10 mouse cellular contexts compared by ENCODE assay signal in the genomic region with DNA sequence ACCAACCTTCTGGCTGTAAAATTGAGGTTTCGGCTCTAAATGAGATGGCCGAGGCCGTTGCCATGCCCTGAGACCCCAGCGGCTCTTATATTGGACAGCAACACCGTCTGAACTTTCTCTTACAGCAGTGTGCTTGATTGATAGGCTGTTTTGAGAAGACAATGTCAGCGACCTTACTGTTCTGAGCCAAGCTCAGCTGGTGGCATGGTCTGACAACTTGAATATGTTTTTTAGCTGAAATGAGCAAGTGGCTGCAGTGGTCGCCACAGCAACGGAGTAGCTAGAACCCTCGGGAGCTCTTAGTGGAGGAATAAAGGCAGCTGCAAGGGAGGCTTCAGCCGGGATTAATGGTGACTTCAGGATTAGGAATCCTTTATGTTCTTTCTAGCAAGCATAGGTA.
A peak's percentile ranks its signal among the peaks of the same experiment; 100 is the strongest.
DNase-seq lines count a peak whose midpoint lies in the region; ATAC-seq and TF ChIP-seq lines count a peak whose summit lies in the region.
"Had no signal": no experiment of that assay in that cellular context is flagged by ENCODE, and none has a peak within 500 bp of the region (broad histone marks: within the 10 kb centered on the region; RNA-seq: fewer than 3 reads in every experiment).

No protein-coding gene starts in this region.

- no peaks in the 10 kb centered on the region for H3K36me3 ChIP-seq in midbrain, embryonic 10.5 days

- no peaks in the 10 kb centered on the region for H3K9me3 ChIP-seq in midbrain, embryonic 10.5 days (replicated peaks)

- no peak for TF ChIP-seq POLR2A in brain, embryonic 14.5 days (IDR thresholded peaks at IDR 0.05; ENCODE audit: borderline replicate concordance, extremely low read depth, insufficient read depth, insufficient read length, poor library complexity, severe bottlenecking)

- no peak for TF ChIP-seq CTCF in brain, embryonic 14.5 days (IDR thresholded peaks at IDR 0.05; ENCODE audit: borderline replicate concordance, extremely low read depth, insufficient read depth, insufficient read length)

- ATAC-seq in frontal cortex, adult (ENCODE audit: low TSS enrichment): peak; percentile 58; the same call in 1 of the 2 replicates

- H3K4me3 ChIP-seq in midbrain, embryonic 10.5 days: 0 out of 2 replicates have a peak overlapping the region, but pooled peaks have one; percentile 20
- H3K4me3 ChIP-seq: myocyte had no signal

- H3K27ac ChIP-seq in midbrain, embryonic 10.5 days (replicated peaks): peak overlapping the region; percentile 42

- peak; percentile 17 to 40 for DNase-seq in cerebellum, postnatal 10 days
- DNase-seq in cerebellum, adult 9-11 months: no peak
- DNase-seq in brain, embryonic 14.5 days (ENCODE audit: low read depth): peak; percentile 92
- peak; percentile 74 for DNase-seq in midbrain, embryonic 10.5 days (ENCODE audit: low spot score)
- DNase-seq in gastrocnemius, postnatal 14 days: no peak
- DNase-seq in cerebellum, adult 11 months: no peak
- DNase-seq in kidney, postnatal 36 days: no peak
- DNase-seq: thymus, postnatal 25 days had no signal

- peaks cover 19% of the 10 kb centered on the region for H3K4me1 ChIP-seq in midbrain, embryonic 10.5 days

- intact Hi-C loops in gastrocnemius, postnatal 14 days (cut with DNase I; ENCODE audit: low total_unique reads): no loop called here

- WGBS in midbrain, embryonic 10.5 days: 40% methylated on average over 10 of the region's 10 CpGs

- H3K27me3 ChIP-seq in midbrain, embryonic 10.5 days (ENCODE audit: low read depth, poor library complexity, severe bottlenecking): no peaks in the 10 kb centered on the region

Comparison
In these comparisons a context has a peak if more than half of its experiments do, and no peak if none do; other contexts are left out.
1. DNase-seq: peak in cerebellum, postnatal 10 days (2 of 2), brain, embryonic 14.5 days (single experiment) and midbrain, embryonic 10.5 days (single experiment); none in cerebellum, adult 9-11 months (single experiment), gastrocnemius, postnatal 14 days (single experiment), cerebellum, adult 11 months (single experiment) and kidney, postnatal 36 days (0 of 2).